8 mouse cellular contexts compared by ENCODE assay signal in genomic region chr5:123138953-123139721, GRCm38 (mm10). TPM values are rescaled to one million over a fixed set of nuclear protein-coding genes. Genes with fewer than 3 reads are reported as not detected.
A peak's percentile ranks its signal among the peaks of the same experiment; 100 is the strongest.
DNase-seq lines count a peak whose midpoint lies in the region; ATAC-seq lines count a peak whose summit lies in the region.

No protein-coding gene starts in this region.

- H3K36me3 ChIP-seq in intestine, embryonic 14.5 days (ENCODE audit: control insufficient read depth, insufficient read depth, low read length), result no peaks in the 10 kb centered on the region; the same call in 1 of the 2 replicates

- peak overlapping the region; percentile 100 for H3K4me2 ChIP-seq in intestine, embryonic 14.5 days (ENCODE audit: low read length)

- H3K4me3 ChIP-seq in intestine, embryonic 14.5 days (ENCODE audit: low read depth, low read length), result peak overlapping the region; percentile 89

- H3K9ac ChIP-seq in intestine, embryonic 14.5 days (ENCODE audit: low read length), result peak overlapping the region; percentile 99

- intact Hi-C loops in gastrocnemius, postnatal 36 days (cut with DNase I), result loop anchor here (5.0 kb wide), 1 partner anchor 122 kb away; the partner anchor contains the start of gene Orai1
- intact Hi-C loops in left cerebral cortex, postnatal 25 days (cut with DNase I), result no loop called here

- H3K9me3 ChIP-seq in intestine, embryonic 14.5 days (ENCODE audit: control insufficient read depth, low read length), result no peaks in the 10 kb centered on the region

- DNase-seq in adrenal gland, adult 8-10 months, result peak; percentile 86
- DNase-seq in embryo, embryonic 11 days, result peak; percentile 84
- DNase-seq in gastrocnemius, postnatal 36 days, result peak; percentile 81 to 88
- peak; percentile 89 for DNase-seq in intestine, embryonic 14.5 days (ENCODE audit: low spot score)
- peak; percentile 86 to 92 for DNase-seq in left cerebral cortex, postnatal 25 days (ENCODE audit: low spot score in 2 of 2)
- peak; percentile 78 to 80 for DNase-seq in right cerebral cortex, postnatal 36 days (ENCODE audit: low spot score in 2 of 2)

- peaks cover 39% of the 10 kb centered on the region for H3K4me1 ChIP-seq in intestine, embryonic 14.5 days (replicated peaks; ENCODE audit: control insufficient read depth, insufficient read depth, low read length)

- H3K27me3 ChIP-seq in intestine, embryonic 14.5 days (replicated peaks; ENCODE audit: control insufficient read depth, insufficient read depth, low read length), result no peaks in the 10 kb centered on the region

- 1% methylated on average over 39 of the region's 39 CpGs for WGBS in intestine, embryonic 14.5 days

- H3K27ac ChIP-seq in intestine, embryonic 14.5 days (ENCODE audit: low read depth), result peak overlapping the region; percentile 100

- no peak for ATAC-seq in intestine, embryonic 14.5 days (replicated peaks; ENCODE audit: low FRiP score, low TSS enrichment, low read depth)
- ATAC-seq in megakaryocyte progenitor cell, adult 5-6 weeks (replicated peaks; ENCODE audit: poor library complexity), result peak; percentile 12; the same call in 1 of the 2 replicates
- no peak for ATAC-seq in megakaryocyte-erythroid progenitor cell, adult 5-6 weeks (replicated peaks; ENCODE audit: low FRiP score, low TSS enrichment, poor library complexity, severe bottlenecking)

RNA-seq across cellular contexts. Expression of gene Setd1b, which starts 2.9 kb away (rescaled TPM):
- 10 to 100 TPM; 24.2 to 40.1 (median 32.6) TPM for total RNA-seq in adrenal gland, adult 8-10 months (2022)
- 10 to 100 TPM in 1 of 2 experiments, 1 to 10 TPM in 1; 7.7 to 13.0 TPM for total RNA-seq in gastrocnemius, postnatal 36 days (2021)
- polyA plus RNA-seq in intestine, embryonic 14.5 days (2014; fragmentation: Nextera tagmentation; extraction: Ambion mirVana), result 10.3 and 10.6 TPM in 2 replicates
- 10 to 100 TPM; 27.0 to 32.1 TPM for total RNA-seq in left cerebral cortex, postnatal 25 days (2021)
- 27.5 and 28.3 TPM in 2 replicates for total RNA-seq in megakaryocyte progenitor cell, adult 5-6 weeks (2015)
- total RNA-seq in megakaryocyte progenitor cell, adult 5-6 weeks (2017), result 1.9 and 3.1 TPM in 2 replicates
- 37.1 and 43.9 TPM in 2 replicates for total RNA-seq in megakaryocyte-erythroid progenitor cell, adult 5-6 weeks (2014; fragmentation: Nextera tagmentation)
- total RNA-seq in megakaryocyte-erythroid progenitor cell, adult 5-6 weeks (2017), result 2.1 and 3.9 TPM in 2 replicates

RNA-seq across cellular contexts. Expression of gene Rhof, which starts 6.6 kb away (rescaled TPM):
- 1 to 10 TPM; 1.3 to 4.4 (median 3.3) TPM for total RNA-seq in adrenal gland, adult 8-10 months (2022)
- total RNA-seq in gastrocnemius, postnatal 36 days (2021), result under 1 TPM; 0.15 to 0.38 TPM
- 1.5 and 1.9 TPM in 2 replicates for polyA plus RNA-seq in intestine, embryonic 14.5 days (2014; fragmentation: Nextera tagmentation; extraction: Ambion mirVana)
- 10 to 100 TPM; 48.6 to 55.2 TPM for total RNA-seq in left cerebral cortex, postnatal 25 days (2021)
- 0.42 and 1.0 TPM in 2 replicates for total RNA-seq in megakaryocyte progenitor cell, adult 5-6 weeks (2015)
- 0.54 and 1.1 TPM in 2 replicates for total RNA-seq in megakaryocyte progenitor cell, adult 5-6 weeks (2017)
- 3.2 TPM in 1 of 2 replicates, not detected in the other for total RNA-seq in megakaryocyte-erythroid progenitor cell, adult 5-6 weeks (2014; fragmentation: Nextera tagmentation)
- total RNA-seq in megakaryocyte-erythroid progenitor cell, adult 5-6 weeks (2017), result 0.61 and 1.1 TPM in 2 replicates

RNA-seq across cellular contexts. Expression of gene Psmd9, which starts 30.1 kb away (rescaled TPM):
- 10 to 100 TPM; 23.3 to 33.3 (median 28.0) TPM for total RNA-seq in adrenal gland, adult 8-10 months (2022)
- total RNA-seq in gastrocnemius, postnatal 36 days (2021), result 10 to 100 TPM; 13.0 to 15.7 TPM
- polyA plus RNA-seq in intestine, embryonic 14.5 days (2014; fragmentation: Nextera tagmentation; extraction: Ambion mirVana), result 58.6 and 68.4 TPM in 2 replicates
- total RNA-seq in left cerebral cortex, postnatal 25 days (2021), result 10 to 100 TPM; 26.2 to 27.7 TPM
- 22.3 and 23.9 TPM in 2 replicates for total RNA-seq in megakaryocyte progenitor cell, adult 5-6 weeks (2015)
- total RNA-seq in megakaryocyte progenitor cell, adult 5-6 weeks (2017), result 15.2 and 19.4 TPM in 2 replicates
- 89.8 and 96.1 TPM in 2 replicates for total RNA-seq in megakaryocyte-erythroid progenitor cell, adult 5-6 weeks (2014; fragmentation: Nextera tagmentation)
- total RNA-seq in megakaryocyte-erythroid progenitor cell, adult 5-6 weeks (2017), result 36.0 and 41.0 TPM in 2 replicates

RNA-seq across cellular contexts. Expression of gene Hpd, which starts 43.4 kb away (rescaled TPM):
- 1 to 10 TPM in 3 of 4 experiments, not detected in 1; 1.2 to 1.5 (median 1.3) TPM for total RNA-seq in adrenal gland, adult 8-10 months (2022)
- under 1 TPM in 1 of 2 experiments, not detected in 1; 0.79 TPM for total RNA-seq in gastrocnemius, postnatal 36 days (2021)
- 1.3 and 1.9 TPM in 2 replicates for polyA plus RNA-seq in intestine, embryonic 14.5 days (2014; fragmentation: Nextera tagmentation; extraction: Ambion mirVana)
- total RNA-seq in left cerebral cortex, postnatal 25 days (2021), result not detected
- total RNA-seq in megakaryocyte progenitor cell, adult 5-6 weeks (2015), result not detected in 2 replicates
- not detected in 2 replicates for total RNA-seq in megakaryocyte progenitor cell, adult 5-6 weeks (2017)
- total RNA-seq in megakaryocyte-erythroid progenitor cell, adult 5-6 weeks (2014; fragmentation: Nextera tagmentation), result not detected in 2 replicates
- not detected in 2 replicates for total RNA-seq in megakaryocyte-erythroid progenitor cell, adult 5-6 weeks (2017)

Comparison
In these comparisons a context has a peak if more than half of its experiments do, and no peak if none do; other contexts are left out.
1. RNA of gene Rhof, which starts 6.6 kb away (total RNA-seq): 48.6 to 55.2 TPM in left cerebral cortex, postnatal 25 days; 1.3 to 4.4 TPM in adrenal gland, adult 8-10 months, 0.61 to 3.2 TPM in megakaryocyte-erythroid progenitor cell, adult 5-6 weeks, 0.42 to 1.1 TPM in megakaryocyte progenitor cell, adult 5-6 weeks and 0.15 to 0.38 TPM in gastrocnemius, postnatal 36 days; every median in the first group is over 4 times any median in the second.
2. Peak in every context shown above with its lines, with median percentiles within 50 percentile points of each other: DNase-seq.